Mouse (Mus musculus) CH12.LX (cell line): ENCODE data around the gene Vamp4. TPM values are rescaled to one million over a fixed set of nuclear protein-coding genes. Genes with fewer than 3 reads are reported as not detected.

ENCODE experiments used
- DNase-seq: peaks from one replicate; pipeline ENCODE4 v3.0.0-alpha.2; 2013; ENCODE audit errors: extremely low read depth
- H3K27ac ChIP-seq: 2 replicates; pipeline ENCODE4 v1.5.1; 2012; ENCODE audit warnings: low read depth, mild to moderate bottlenecking, control low read depth, moderate library complexity; ENCODE audit not compliant: insufficient read depth
- H3K27me3 ChIP-seq: replicated peaks from 2 replicates; pipeline ENCODE3; 2012; ENCODE audit warnings: inconsistent platforms
- H3K36me3 ChIP-seq, 2 experiments: replicated peaks in 1 of 2; 2 replicates each; pipeline versions ENCODE3 to v1.6.1; 2012; ENCODE audit warnings: inconsistent platforms in 1 of 2, low read length in 1 of 2, mild to moderate bottlenecking in 1 of 2, mixed read lengths in 1 of 2, moderate library complexity in 1 of 2; ENCODE audit not compliant: control insufficient read depth in 1 of 2, insufficient read depth in 1 of 2
- H3K4me1 ChIP-seq, 2 experiments: 2 replicates each; pipeline ENCODE4 v1.6.1; 2012; ENCODE audit warnings: inconsistent platforms in 1 of 2, moderate library complexity in 1 of 2; ENCODE audit not compliant: insufficient read depth in 2 of 2, control insufficient read depth in 1 of 2
- H3K4me2 ChIP-seq: 2 replicates; pipeline ENCODE4 v1.6.1; 2012; ENCODE audit warnings: low read depth, mild to moderate bottlenecking, control low read depth; ENCODE audit not compliant: poor library complexity, insufficient read depth, severe bottlenecking
- H3K4me3 ChIP-seq, 3 experiments: fragments of 150-350 bp in 1 of 3; sonication (generic) in 1 of 3; replicated peaks in 1 of 3; 2 replicates each; pipeline versions ENCODE3 to v1.5.1; 2011 to 2012; ENCODE audit warnings: low read depth in 2 of 3, low read length in 2 of 3, mild to moderate bottlenecking in 2 of 3, moderate library complexity in 2 of 3, control low read depth in 1 of 3, improper control_type of control experiment in 1 of 3, inconsistent platforms in 1 of 3, mixed read lengths in 1 of 3; ENCODE audit not compliant: poor library complexity in 1 of 3
- H3K79me2 ChIP-seq: replicated peaks from 2 replicates; pipeline ENCODE4 v1.6.1; 2012; ENCODE audit warnings: mild to moderate bottlenecking, moderate library complexity; ENCODE audit not compliant: control insufficient read depth, poor library complexity, insufficient read depth, severe bottlenecking; ENCODE audit errors: extremely low read depth
- H3K9ac ChIP-seq: 2 replicates; pipeline ENCODE4 v1.6.1; 2012; ENCODE audit warnings: low read depth, mild to moderate bottlenecking, control low read depth, moderate library complexity; ENCODE audit not compliant: insufficient read depth
- H3K9me3 ChIP-seq: replicated peaks from 2 replicates; pipeline ENCODE3; 2012; ENCODE audit warnings: low read length, inconsistent platforms, mixed read lengths
- BHLHE40 ChIP-seq: IDR thresholded peaks from 2 replicates; pipeline ENCODE4 v1.6.1; 2011; ENCODE audit warnings: mild to moderate bottlenecking, low read depth, low read length, improper control_type of control experiment
- CHD1 ChIP-seq: IDR thresholded peaks from 2 replicates; pipeline ENCODE4 v1.6.1; 2012; ENCODE audit warnings: low read depth, low read length, improper control_type of control experiment, inconsistent platforms
- CHD2 ChIP-seq: IDR thresholded peaks from 2 replicates; pipeline ENCODE4 v1.6.1; 2011; ENCODE audit warnings: low read length, improper control_type of control experiment
- CTCF ChIP-seq, 2 experiments: IDR thresholded peaks in 1 of 2; conservative IDR thresholded peaks in 1 of 2; 2 replicates each; pipeline ENCODE4 v1.5.1; 2011 to 2012; ENCODE audit warnings: low read depth in 2 of 2, low read length in 2 of 2, improper control_type of control experiment in 1 of 2, inconsistent platforms in 1 of 2, mild to moderate bottlenecking in 1 of 2, moderate library complexity in 1 of 2
- E2F4 ChIP-seq: IDR thresholded peaks from 2 replicates; pipeline ENCODE4 v1.6.1; 2011; ENCODE audit warnings: low read depth, low read length, improper control_type of control experiment; ENCODE audit not compliant: insufficient replicate concordance
- ELF1 ChIP-seq: IDR thresholded peaks from 2 replicates; pipeline ENCODE4 v1.6.1; 2014; ENCODE audit warnings: low read depth, mild to moderate bottlenecking, inconsistent platforms, low read length, improper control_type of control experiment
- EP300 ChIP-seq: IDR thresholded peaks from 2 replicates; pipeline ENCODE4 v1.6.1; 2011; ENCODE audit warnings: low read length, improper control_type of control experiment
- ETS1 ChIP-seq: conservative IDR thresholded peaks from 2 replicates; pipeline ENCODE4 v1.6.1; 2012; ENCODE audit warnings: low read depth, mild to moderate bottlenecking, inconsistent platforms, low read length, improper control_type of control experiment, moderate library complexity
- GABPA ChIP-seq: IDR thresholded peaks from 2 replicates; pipeline ENCODE4 v1.6.1; 2012; ENCODE audit warnings: low read depth, low read length, improper control_type of control experiment, inconsistent platforms; ENCODE audit not compliant: insufficient replicate concordance
- HCFC1 ChIP-seq: IDR thresholded peaks from 2 replicates; pipeline ENCODE4 v1.6.1; 2012; ENCODE audit warnings: low read depth, mild to moderate bottlenecking, inconsistent platforms, low read length, improper control_type of control experiment
- JUND ChIP-seq: conservative IDR thresholded peaks from 2 replicates; pipeline ENCODE4 v1.6.1; 2011; ENCODE audit warnings: low read depth, low read length, improper control_type of control experiment
- KAT2A ChIP-seq: IDR thresholded peaks from 2 replicates; pipeline ENCODE4 v1.6.1; 2012; ENCODE audit warnings: low read length, improper control_type of control experiment, inconsistent platforms; ENCODE audit not compliant: insufficient replicate concordance
- MAFK ChIP-seq: IDR thresholded peaks from 2 replicates; pipeline ENCODE4 v1.6.1; 2011; ENCODE audit warnings: low read length, improper control_type of control experiment; ENCODE audit not compliant: insufficient replicate concordance
- MAX ChIP-seq: IDR thresholded peaks from 2 replicates; pipeline ENCODE4 v1.6.1; 2011; ENCODE audit warnings: low read length, improper control_type of control experiment
- MAZ ChIP-seq: IDR thresholded peaks from 2 replicates; pipeline ENCODE4 v1.6.1; 2012; ENCODE audit warnings: low read depth, mild to moderate bottlenecking, inconsistent platforms, low read length, improper control_type of control experiment, moderate library complexity
- MEF2A ChIP-seq: IDR thresholded peaks from 2 replicates; pipeline ENCODE4 v1.6.1; 2014; ENCODE audit warnings: low read depth, mild to moderate bottlenecking, inconsistent platforms, low read length, improper control_type of control experiment, borderline replicate concordance
- MXI1 ChIP-seq: IDR thresholded peaks from 2 replicates; pipeline ENCODE4 v1.6.1; 2011; ENCODE audit warnings: mild to moderate bottlenecking, low read depth, low read length, improper control_type of control experiment
- NELFE ChIP-seq: IDR thresholded peaks from 2 replicates; pipeline ENCODE4 v1.6.1; 2011; ENCODE audit warnings: low read depth, low read length, improper control_type of control experiment
- NRF1 ChIP-seq: IDR thresholded peaks from 2 replicates; pipeline ENCODE4 v1.6.1; 2014; ENCODE audit warnings: low read depth, mild to moderate bottlenecking, inconsistent platforms, low read length, improper control_type of control experiment, moderate library complexity
- PAX5 ChIP-seq: IDR thresholded peaks from 2 replicates; pipeline ENCODE4 v1.6.1; 2012; ENCODE audit warnings: low read length, inconsistent platforms, mixed read lengths
- POLR2A ChIP-seq: IDR thresholded peaks from 2 replicates; pipeline ENCODE4 v1.6.1; 2011; ENCODE audit warnings: low read depth, mild to moderate bottlenecking, improper control_type of control experiment, low read length
- RAD21 ChIP-seq: IDR thresholded peaks from 2 replicates; pipeline ENCODE4 v1.6.1; 2011; ENCODE audit warnings: low read depth, mild to moderate bottlenecking, low read length, improper control_type of control experiment, moderate library complexity
- SIN3A ChIP-seq: IDR thresholded peaks from 2 replicates; pipeline ENCODE4 v1.6.1; 2012; ENCODE audit warnings: low read length, improper control_type of control experiment, inconsistent platforms
- TCF12 ChIP-seq: IDR thresholded peaks from 2 replicates; pipeline ENCODE4 v1.6.1; 2014; ENCODE audit warnings: low read depth, mild to moderate bottlenecking, inconsistent platforms, low read length, improper control_type of control experiment
- UBTF ChIP-seq: IDR thresholded peaks from 2 replicates; pipeline ENCODE4 v1.6.1; 2012; ENCODE audit warnings: low read depth, mild to moderate bottlenecking, inconsistent platforms, low read length, improper control_type of control experiment, moderate library complexity
- USF1 ChIP-seq: IDR thresholded peaks from 2 replicates; pipeline ENCODE4 v1.6.1; 2014; ENCODE audit warnings: low read depth, mild to moderate bottlenecking, inconsistent platforms, low read length, improper control_type of control experiment
- USF2 ChIP-seq: conservative IDR thresholded peaks from 2 replicates; pipeline ENCODE4 v1.6.1; 2011; ENCODE audit warnings: low read depth, low read length, improper control_type of control experiment
- ZC3H11A ChIP-seq: IDR thresholded peaks from 2 replicates; pipeline ENCODE4 v1.6.1; 2012; ENCODE audit warnings: low read depth, mild to moderate bottlenecking, inconsistent platforms, low read length, improper control_type of control experiment
- ZKSCAN1 ChIP-seq: IDR thresholded peaks from 2 replicates; pipeline ENCODE4 v1.6.1; 2012; ENCODE audit warnings: low read depth, inconsistent platforms, low read length, improper control_type of control experiment, borderline replicate concordance
- ZMIZ1 ChIP-seq: IDR thresholded peaks from 2 replicates; pipeline ENCODE4 v1.6.1; 2012; ENCODE audit warnings: low read depth, mild to moderate bottlenecking, inconsistent platforms, low read length, improper control_type of control experiment
- dilution Hi-C: fragments of 300-500 bp; cut with MboI; formaldehyde crosslinking; loops from 2 replicates; pipeline ENCODE4 v1.14.3; 2020; ENCODE audit warnings: low sequenced_read_pairs; ENCODE audit not compliant: extremely low pct_unique_long_range_greater_than_20kb, extremely low pct_ligation_motif_present
- in situ Hi-C: fragments of 300-500 bp; cut with MboI; formaldehyde crosslinking; loops from 3 replicates; pipeline ENCODE4 v1.14.3; 2019; ENCODE audit warnings: low sequenced_read_pairs, low pct_ligation_motif_present, low pct_unique_long_range_greater_than_20kb, mixed read lengths
- polyA plus RNA-seq: library from polyadenylated mRNA; unstranded; fragments of >175 nt; gene quantifications from 2 replicates; pipeline ENCODE4 v1.2.1, GENCODE M21; 2012; ENCODE audit warnings: low read depth; ENCODE audit not compliant: insufficient read length
- total RNA-seq, 2 experiments: library from RNA; depleted of rRNA; stranded (reverse); fragments of 300-350 nt in 1 of 2; fragments of >200 nt in 1 of 2; gene quantifications; 2 replicates each; pipeline ENCODE4 v1.2.3; 2012 to 2014

The Vamp4 gene
- total and polyA plus RNA-seq, 3 experiments, result 17.9 to 38.5 (median 36.8) TPM

DNA sequence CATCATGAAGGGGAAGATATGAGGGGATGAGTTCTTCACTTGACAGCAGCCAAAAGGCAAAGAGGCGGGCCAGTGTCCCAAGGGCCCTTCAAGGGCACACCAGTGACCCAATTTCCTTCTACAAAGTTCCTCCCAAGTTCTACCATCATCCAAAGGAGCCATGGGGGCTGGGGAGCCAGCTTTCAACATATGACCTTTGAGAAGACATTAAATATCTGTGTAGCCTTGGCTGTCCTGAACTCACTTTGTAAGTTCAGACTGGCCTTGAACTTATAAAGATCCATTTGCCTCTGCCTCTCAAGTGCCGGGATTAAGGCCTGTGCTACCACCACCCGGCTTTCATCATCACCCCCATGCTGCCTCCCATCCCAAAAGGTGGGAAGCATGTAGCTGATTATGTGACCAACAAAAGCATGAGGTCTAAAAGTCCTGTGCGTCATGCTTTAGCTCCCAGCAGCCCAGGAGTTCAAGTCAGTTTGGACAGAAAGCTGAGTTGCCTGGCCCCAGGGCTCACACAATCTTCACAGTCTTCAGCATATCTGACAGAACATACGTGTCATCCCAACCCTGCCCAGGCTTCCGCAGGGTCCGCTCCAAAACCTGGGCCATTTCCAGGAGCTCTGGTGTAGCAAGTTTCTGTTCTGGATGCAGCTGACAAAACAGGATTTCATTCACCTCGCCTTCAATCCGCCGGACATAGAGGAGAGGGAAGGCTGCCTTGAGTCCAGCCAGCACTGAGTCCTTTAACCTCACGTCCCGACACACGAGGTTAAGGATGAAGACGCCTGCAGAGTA, 36.4 kb upstream of the Vamp4 start:
- peaks cover 49 to 71% of the 10 kb centered on the region in 2 experiments for H3K36me3 ChIP-seq
- no peak for DNase-seq
- H3K4me1 ChIP-seq, result peaks cover 0 to 6% of the 10 kb centered on the region in 2 experiments; a peak in 1 of 4 replicates
- in situ Hi-C loops, result loop anchor here (10.0 kb wide), 1 partner anchor 169 kb away; no protein-coding TSS in a partner anchor
- no peak overlapping the region for H3K4me3 ChIP-seq
- H3K27ac ChIP-seq, result no peak overlapping the region
- no peak overlapping the region for H3K9ac ChIP-seq
- H3K27me3 ChIP-seq, result no peaks in the 10 kb centered on the region
- TF ChIP-seq BHLHE40 (no peak), NELFE (no peak), ZMIZ1 (no peak), UBTF (no peak), MXI1 (no peak), CHD2 (no peak), ZKSCAN1 (no peak), TCF12 (no peak), GABPA (no peak), MAFK (no peak), SIN3A (no peak), PAX5 (no peak), ELF1 (no peak), RAD21 (no peak), ZC3H11A (no peak), MAX (no peak), JUND (no peak), EP300 (no peak), HCFC1 (no peak)
- dilution Hi-C loops, result no loop called here
- no peaks in the 10 kb centered on the region for H3K79me2 ChIP-seq
- H3K9me3 ChIP-seq, result no peaks in the 10 kb centered on the region
- no peak overlapping the region for H3K4me2 ChIP-seq

DNA sequence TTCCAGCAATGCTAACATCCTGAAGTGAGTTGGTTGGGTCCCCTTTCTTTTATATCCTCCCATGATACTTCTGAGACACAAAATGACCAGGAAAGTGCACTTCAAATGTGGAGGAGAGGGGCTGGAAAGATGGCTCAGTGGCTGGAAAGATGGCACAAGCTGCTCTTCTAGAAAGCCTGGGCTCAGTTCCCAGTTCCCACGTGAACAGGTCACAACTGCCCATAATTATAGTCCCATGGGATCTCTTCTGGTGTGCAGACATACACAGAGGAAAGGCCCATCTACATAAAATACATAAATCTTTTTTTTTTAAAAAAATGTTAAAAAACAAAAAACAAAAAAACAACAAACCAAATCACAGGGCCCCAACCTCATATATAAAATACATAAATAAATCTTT, 27.1 kb upstream of the Vamp4 start:
- no peak overlapping the region for H3K27ac ChIP-seq
- peaks cover 4 to 24% of the 10 kb centered on the region in 2 experiments; a peak in 3 of 4 replicates for H3K4me1 ChIP-seq
- peaks cover 21% of the 10 kb centered on the region for H3K79me2 ChIP-seq
- no peak for TF ChIP-seq ZMIZ1
- TF ChIP-seq USF1, result no peak
- no peak for TF ChIP-seq USF2
- no peak for TF ChIP-seq KAT2A
- TF ChIP-seq BHLHE40, result no peak
- TF ChIP-seq TCF12, result no peak
- TF ChIP-seq MAZ, result no peak
- no peak for TF ChIP-seq CHD1
- no peak for TF ChIP-seq MEF2A
- no peak for TF ChIP-seq POLR2A
- TF ChIP-seq NRF1, result no peak
- no peak for TF ChIP-seq JUND
- no peak for TF ChIP-seq RAD21
- no peak for TF ChIP-seq UBTF
- no peak for TF ChIP-seq E2F4
- TF ChIP-seq GABPA, result no peak
- TF ChIP-seq NELFE, result no peak
- no peak for TF ChIP-seq CTCF (conservative IDR thresholded peaks at IDR 0.05 in 1 of 2, IDR thresholded peaks at IDR 0.05 in 1 of 2; ENCODE audit: low read depth in 2 of 2, low read length in 2 of 2)
- TF ChIP-seq EP300, result no peak
- no peak for TF ChIP-seq ETS1
- H3K27me3 ChIP-seq, result no peaks in the 10 kb centered on the region
- no peak overlapping the region for H3K4me2 ChIP-seq
- in situ Hi-C loops, result no loop called here
- H3K9ac ChIP-seq, result no peak overlapping the region
- no peaks in the 10 kb centered on the region for H3K9me3 ChIP-seq
- DNase-seq, result no peak
- H3K4me3 ChIP-seq, result no peak overlapping the region
- peaks cover 61 to 82% of the 10 kb centered on the region in 2 experiments for H3K36me3 ChIP-seq
- dilution Hi-C loops, result no loop called here
